Mouse (Mus musculus): ENCODE results near the gene Gm14406.
"Not testable (repeated sequence)": the region's sequence is repeated elsewhere in the genome, so short reads cannot be mapped to it uniquely, and the experiment has no call there.

GRCm38 (mm10) chr2:177523674-177524073, 54.3 kb downstream of the Gm14406 start:
- not testable (repeated sequence) for TF ChIP-seq POLR2A, CTCF (IDR thresholded peaks at IDR 0.05; ENCODE audit: insufficient read depth, low read depth, low read length)

All from olfactory bulb, adult 2 months (tissue).